Mouse (Mus musculus) stomach, postnatal 0 days (tissue): ENCODE measurements at regions not wholly inside any gene's neighbourhood (a gene's known extent, or its start where the extent isn't known, plus 50 kb on each side); places are given as distances from the start of the nearest gene placed in this dataset.

ENCODE experiments used
- ATAC-seq: fragments of 200-750 bp; cut with Nextera tagmentation; 2 replicates; pipeline ENCODE4 v1.8.0; 2017; ENCODE audit not compliant: low FRiP score, low TSS enrichment
- DNase-seq: peaks from one replicate; pipeline ENCODE4 v3.0.0-alpha.2; 2016; ENCODE audit warnings: low spot score
- H3K27ac ChIP-seq: fragments of 300-500 bp; sonication (generic); replicated peaks from 2 replicates; pipeline ENCODE4 v1.5.1; 2014; ENCODE audit warnings: mild to moderate bottlenecking, control low read depth
- H3K27me3 ChIP-seq: fragments of 300-500 bp; sonication (generic); 2 replicates; pipeline ENCODE4 v1.6.1; 2014; ENCODE audit warnings: low read length; ENCODE audit not compliant: control insufficient read depth, insufficient read depth
- H3K36me3 ChIP-seq: fragments of 300-500 bp; sonication (generic); 2 replicates; pipeline ENCODE4 v1.6.1; 2014; ENCODE audit warnings: low read length, mixed read lengths; ENCODE audit not compliant: control insufficient read depth, insufficient read depth
- H3K4me1 ChIP-seq: fragments of 300-500 bp; sonication (generic); replicated peaks from 2 replicates; pipeline ENCODE4 v1.6.1; 2014; ENCODE audit warnings: antibody characterized with exemption; ENCODE audit not compliant: control insufficient read depth, insufficient read depth
- H3K4me2 ChIP-seq: fragments of 300-500 bp; sonication (generic); replicated peaks from 2 replicates; pipeline ENCODE4 v1.6.1; 2014; ENCODE audit warnings: low read depth, mild to moderate bottlenecking, control low read depth, moderate library complexity
- H3K4me3 ChIP-seq: fragments of 300-500 bp; sonication (generic); 2 replicates; pipeline ENCODE4 v1.5.1; 2014; ENCODE audit warnings: low read depth, low read length, control low read depth
- H3K9ac ChIP-seq: fragments of 300-500 bp; sonication (generic); 2 replicates; pipeline ENCODE4 v1.6.1; 2014; ENCODE audit warnings: mild to moderate bottlenecking, low read length, control low read depth, mixed read lengths
- H3K9me3 ChIP-seq: fragments of 300-500 bp; sonication (generic); 2 replicates; pipeline ENCODE4 v1.6.1; 2016; ENCODE audit warnings: low read length; ENCODE audit not compliant: control insufficient read depth
- CTCF ChIP-seq: IDR thresholded peaks from 2 replicates; pipeline ENCODE4 v1.5.1; 2016; ENCODE audit warnings: antibody characterized with exemption, low read depth, mild to moderate bottlenecking, moderate library complexity
- EP300 ChIP-seq: optimal IDR thresholded peaks from 2 replicates; pipeline ENCODE3; 2016; ENCODE audit warnings: antibody characterized with exemption
- WGBS: fragments of 180-500 bp; shearing (Covaris S2); extraction: QIAGEN DNeasy Blood & Tissue Kit; methylation state at CpG from one replicate; pipeline ENCODE4 v1.1.7; 2014; 5-methylcytosine and 5-hydroxymethylcytosine counted together

DNA sequence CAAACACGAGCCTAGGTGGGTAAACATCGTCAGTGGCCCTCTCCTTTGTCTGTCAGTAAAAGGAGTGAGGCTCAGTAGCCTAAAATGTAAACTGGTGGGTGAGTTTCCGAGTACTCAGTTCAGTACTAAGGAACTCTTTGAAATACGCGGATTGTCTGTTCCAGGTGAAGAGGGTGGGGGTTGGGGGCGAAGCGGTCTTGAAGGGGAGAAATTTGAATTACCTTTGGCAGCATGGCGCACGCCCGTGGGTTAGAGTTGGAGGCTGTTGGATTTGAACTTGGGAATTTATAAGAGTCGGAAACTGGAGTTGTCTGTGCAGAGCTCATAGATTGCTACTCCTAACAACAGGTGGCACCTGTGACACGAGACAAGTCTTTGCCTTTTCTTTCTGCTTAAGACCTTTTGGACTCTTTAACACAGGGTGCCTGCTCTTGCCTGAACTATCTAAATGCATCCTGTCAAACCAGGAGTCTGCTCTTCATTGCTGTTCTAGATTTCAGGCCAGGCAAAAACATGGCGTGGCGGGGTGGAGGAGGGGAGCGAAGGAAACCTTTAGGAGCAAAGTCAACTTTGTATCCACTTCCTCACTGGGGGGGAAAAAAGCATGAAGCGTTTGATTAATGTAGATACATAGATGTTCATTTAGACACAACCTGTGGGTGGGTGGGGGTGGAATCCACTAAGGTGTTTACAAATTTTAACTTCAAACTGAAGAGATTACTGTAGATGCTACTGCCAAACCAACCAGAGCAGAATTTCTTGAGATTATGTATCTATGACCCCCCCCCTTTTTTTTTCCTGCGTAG, 89.0 kb upstream of the Rpl34 start:
- WGBS: 40% methylated on average over 17 of the region's 17 CpGs
- H3K9ac ChIP-seq: no peak overlapping the region

DNA sequence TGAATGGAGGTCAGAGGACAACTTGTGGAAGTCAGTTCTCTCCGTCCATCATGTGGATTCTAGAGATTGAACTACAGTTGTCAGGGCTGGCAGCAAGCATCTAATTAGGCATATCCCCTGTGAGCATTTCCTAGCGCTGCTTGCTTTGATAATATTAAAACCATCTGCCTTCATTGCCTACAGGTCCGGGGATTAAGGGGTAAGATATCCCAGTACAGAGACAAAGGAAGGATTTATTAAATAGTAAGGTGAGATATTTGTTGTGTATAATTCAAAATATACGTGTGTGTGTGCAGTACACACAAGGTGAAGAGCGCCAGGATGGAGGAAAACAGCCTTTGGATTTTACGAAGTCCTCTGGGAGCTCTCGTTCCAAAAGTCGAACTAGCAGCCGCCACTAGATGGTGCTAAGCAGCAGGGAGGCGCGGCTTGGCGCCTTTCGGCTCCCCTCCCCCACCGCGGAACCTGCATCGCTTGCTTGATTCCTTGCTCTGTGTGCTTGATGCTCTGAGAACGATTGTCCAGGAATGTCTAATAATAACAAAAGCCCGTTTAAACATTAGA, 88.4 kb upstream of the Rpl34 start:
- TF ChIP-seq CTCF (peak; percentile 95), EP300 (no peak)
- Histone ChIP-seq H3K27me3 (no peaks in the 10 kb centered on the region), H3K27ac (no peak overlapping the region), H3K4me2 (peak overlapping the region; percentile 60), H3K9ac (no peak overlapping the region), H3K4me3 (peak overlapping the region; percentile 20), H3K4me1 (no peaks in the 10 kb centered on the region), H3K36me3 (no peaks in the 10 kb centered on the region), H3K9me3 (no peaks in the 10 kb centered on the region)
- peak; percentile 75; the same call in 1 of the 2 replicates for ATAC-seq
- 4% methylated on average over 18 of the region's 18 CpGs for WGBS
- peak; percentile 90 for DNase-seq

More for the DNA sequence above, 89.0 kb upstream of the Rpl34 start:
- no peaks in the 10 kb centered on the region for H3K9me3 ChIP-seq
- no peak for TF ChIP-seq EP300
- TF ChIP-seq CTCF: no peak
- no peaks in the 10 kb centered on the region for H3K4me1 ChIP-seq
- H3K27ac ChIP-seq: no peak overlapping the region
- no peaks in the 10 kb centered on the region for H3K36me3 ChIP-seq
- peak overlapping the region; percentile 20 for H3K4me3 ChIP-seq
- H3K4me2 ChIP-seq: peak overlapping the region; percentile 60
- no peak; the same call in 1 of the 2 replicates for ATAC-seq
- H3K27me3 ChIP-seq: no peaks in the 10 kb centered on the region
- no peak for DNase-seq

DNA sequence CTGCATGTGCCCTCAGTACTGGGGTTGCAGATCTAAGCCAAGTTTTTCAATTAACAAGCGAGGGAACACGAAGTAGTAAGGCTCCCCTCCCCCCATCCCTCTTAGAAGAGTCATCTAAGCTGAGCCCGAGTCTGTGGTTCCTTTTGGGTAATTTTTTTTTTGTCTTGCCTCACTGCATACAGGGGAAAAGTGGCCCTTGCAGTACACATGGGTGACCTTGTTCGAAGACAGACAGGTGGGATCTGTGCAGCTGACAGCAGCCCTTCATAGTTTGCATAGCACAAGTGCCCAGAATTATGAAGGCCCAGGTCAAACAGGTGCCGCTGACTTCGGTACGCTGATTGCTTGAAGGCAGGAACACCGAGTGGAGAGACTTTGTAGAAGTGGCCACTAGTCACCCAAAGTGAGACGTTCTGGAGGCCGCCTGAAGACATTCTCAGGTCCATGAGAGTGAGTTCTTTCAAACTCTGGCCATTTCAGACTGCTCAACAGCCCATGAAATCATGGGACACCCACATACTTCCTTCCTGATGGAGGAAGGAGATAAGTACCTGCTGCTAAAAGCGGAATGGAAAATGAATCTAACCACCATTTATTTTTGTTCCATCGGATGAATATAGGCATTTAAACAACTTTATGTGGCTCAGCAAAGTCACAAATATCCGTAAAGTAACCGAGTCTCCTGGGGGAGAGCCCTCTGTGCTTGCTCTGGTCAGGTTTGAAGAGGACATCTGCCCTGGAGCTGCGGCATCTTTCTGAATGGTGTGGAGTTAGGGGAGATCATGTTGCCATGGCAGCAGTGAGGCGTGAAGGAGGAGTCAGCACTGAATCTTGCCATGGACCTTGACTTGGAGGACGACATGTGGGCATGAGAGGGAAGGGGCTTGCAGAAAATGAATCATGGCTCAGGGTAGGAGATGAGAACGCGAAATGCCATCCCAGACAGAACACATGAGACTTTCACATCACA, 79.8 kb upstream of the Rpl34 start:
- H3K4me2 ChIP-seq: no peak overlapping the region
- no peak for DNase-seq
- WGBS: 73% methylated on average over 19 of the region's 19 CpGs

DNA sequence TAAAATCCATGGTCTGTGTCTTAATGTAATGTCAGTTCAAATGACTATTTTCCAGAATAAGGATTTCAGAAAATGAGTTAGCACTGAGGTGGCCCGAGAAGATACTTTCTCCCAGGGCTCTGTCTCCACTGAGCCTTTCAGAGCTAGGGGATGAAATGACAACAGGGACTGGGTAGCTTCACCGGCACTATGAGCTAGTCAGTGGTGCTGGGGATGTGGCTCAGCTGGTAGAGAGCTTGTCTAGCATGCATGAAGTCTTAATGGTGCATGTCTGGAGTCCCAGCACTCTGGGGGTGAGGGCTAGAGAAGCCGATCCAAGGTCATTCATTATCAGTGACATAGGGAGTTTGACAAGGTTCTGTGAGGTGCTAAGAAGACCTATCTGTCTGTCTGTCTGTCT, 75.1 kb upstream of the Rpl34 start:
- Histone ChIP-seq H3K4me2 (no peak overlapping the region), H3K4me1 (no peaks in the 10 kb centered on the region), H3K27ac (no peak overlapping the region), H3K4me3 (no peak overlapping the region), H3K36me3 (no peaks in the 10 kb centered on the region), H3K27me3 (no peaks in the 10 kb centered on the region), H3K9ac (no peak overlapping the region), H3K9me3 (no peaks in the 10 kb centered on the region)
- no peak for DNase-seq
- WGBS: 82% methylated on average over 3 of the region's 3 CpGs
- TF ChIP-seq CTCF: no peak
- no peak for TF ChIP-seq EP300
- no peak for ATAC-seq

More for the DNA sequence above, 79.8 kb upstream of the Rpl34 start:
- no peak for ATAC-seq
- no peaks in the 10 kb centered on the region for H3K36me3 ChIP-seq
- no peak overlapping the region for H3K4me3 ChIP-seq
- H3K27me3 ChIP-seq: no peaks in the 10 kb centered on the region
- no peak overlapping the region for H3K9ac ChIP-seq
- TF ChIP-seq CTCF (no peak), EP300 (no peak)
- no peaks in the 10 kb centered on the region for H3K4me1 ChIP-seq
- H3K9me3 ChIP-seq: no peaks in the 10 kb centered on the region
- H3K27ac ChIP-seq: no peak overlapping the region

- no peaks in the 10 kb centered on the region for H3K4me1 ChIP-seq
- no peak for TF ChIP-seq EP300
- no peak for TF ChIP-seq CTCF
- H3K4me3 ChIP-seq: no peak overlapping the region
- ATAC-seq (no peak), DNase-seq (no peak)
- 65% methylated on average over 6 of the region's 6 CpGs for WGBS
- no peaks in the 10 kb centered on the region for H3K36me3 ChIP-seq
- H3K27ac ChIP-seq: no peak overlapping the region
- no peaks in the 10 kb centered on the region for H3K9me3 ChIP-seq
- H3K9ac ChIP-seq: no peak overlapping the region
- H3K27me3 ChIP-seq: no peaks in the 10 kb centered on the region
- no peak overlapping the region for H3K4me2 ChIP-seq
Measured at GRCm38 (mm10) chr3:130804327-130804662, 74.1 kb upstream of the Rpl34 start.
